Mouse (Mus musculus): Measurements from ENCODE around the gene Casp9. TPM values are rescaled to one million over a fixed set of nuclear protein-coding genes. Genes with fewer than 3 reads are reported as not detected.

Gene Casp9
- polyA plus RNA-seq, 1 experiment, result 35.1 TPM

DNA sequence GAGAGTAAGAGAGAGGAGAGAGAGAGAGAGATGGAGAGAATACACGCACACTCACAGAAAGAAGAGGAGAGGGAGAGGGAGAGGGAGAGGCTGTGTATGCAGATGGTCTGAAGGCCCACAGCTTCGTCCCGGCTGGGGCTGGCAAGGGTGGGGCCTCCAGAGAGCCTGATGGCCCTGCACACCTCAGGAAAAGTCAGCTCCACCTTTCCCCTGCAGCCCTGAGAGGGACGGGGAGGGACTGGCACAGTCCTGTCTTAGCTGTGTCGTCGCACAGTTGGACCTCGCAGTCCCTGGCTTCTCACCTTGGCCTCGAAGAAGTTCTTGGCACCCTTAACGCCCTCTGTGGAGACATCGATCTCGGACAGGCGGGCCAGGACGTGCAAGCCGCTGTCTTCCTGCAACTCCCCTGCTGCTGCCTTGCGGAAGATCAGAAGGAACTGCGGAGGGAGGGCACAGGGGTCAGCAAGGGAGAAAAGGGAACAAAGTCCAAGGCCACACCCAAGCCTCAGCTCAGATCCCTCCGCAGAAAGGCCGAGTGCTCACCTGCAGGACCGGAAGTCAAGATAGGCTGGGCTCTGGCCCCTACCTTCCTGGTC, 66.9 kb downstream of the Casp9 start:
- Histone ChIP-seq H3K4me3 (ENCODE audit: insufficient read depth, low read length) (no peak overlapping the region), H3K27ac (ENCODE audit: insufficient read depth, low read depth, low read length) (no peak overlapping the region), H3K4me1 (ENCODE audit: control insufficient read depth, insufficient read depth, low read length) (peaks cover 22% of the 10 kb centered on the region)
- no peak for TF ChIP-seq CTCF (IDR thresholded peaks at IDR 0.05; ENCODE audit: low read depth, low read length)
- TF ChIP-seq POLR2A (IDR thresholded peaks at IDR 0.05; ENCODE audit: borderline replicate concordance, low read depth, low read length), result no peak

DNA sequence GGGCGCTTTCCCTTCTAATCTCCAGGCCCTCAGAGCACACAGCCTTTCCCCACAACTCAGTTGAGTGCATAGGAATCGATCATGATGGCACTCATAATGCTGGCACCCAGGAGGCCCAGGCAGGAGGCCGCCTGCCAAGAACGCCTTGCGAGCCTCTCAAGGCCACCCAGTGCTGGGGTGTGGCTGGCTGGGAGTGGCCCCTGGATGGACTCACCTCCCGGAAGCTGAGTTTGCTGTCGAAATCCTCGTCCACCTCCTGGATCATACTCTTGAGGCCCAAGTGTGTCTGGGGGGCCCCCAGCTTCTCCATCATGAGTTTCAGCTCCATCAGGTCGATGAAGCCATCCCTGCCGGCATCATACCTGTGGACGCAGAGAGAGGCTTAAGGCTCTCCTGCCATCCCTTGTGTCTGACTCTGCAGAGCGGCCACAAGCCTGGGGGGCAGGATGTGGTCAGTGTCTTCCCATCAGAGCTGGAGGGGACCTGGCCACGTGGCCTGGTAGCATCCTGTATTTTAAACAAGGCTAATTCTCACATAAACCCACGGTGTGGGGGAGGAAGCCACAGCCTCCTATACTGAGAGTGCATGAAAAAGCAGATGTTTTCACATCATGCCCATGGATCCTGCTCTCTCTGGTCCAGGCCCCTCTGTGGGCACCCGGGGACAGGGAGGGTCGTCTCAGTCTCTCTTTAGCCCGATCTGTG, 68.3 kb downstream of the Casp9 start:
- H3K4me3 ChIP-seq (ENCODE audit: insufficient read depth, low read length), result no peak overlapping the region
- peaks cover 35% of the 10 kb centered on the region for H3K4me1 ChIP-seq (ENCODE audit: control insufficient read depth, insufficient read depth, low read length)
- TF ChIP-seq POLR2A (IDR thresholded peaks at IDR 0.05; ENCODE audit: borderline replicate concordance, low read depth, low read length), result no peak
- TF ChIP-seq CTCF (IDR thresholded peaks at IDR 0.05; ENCODE audit: low read depth, low read length), result no peak
- no peak overlapping the region for H3K27ac ChIP-seq (ENCODE audit: insufficient read depth, low read depth, low read length)

DNA sequence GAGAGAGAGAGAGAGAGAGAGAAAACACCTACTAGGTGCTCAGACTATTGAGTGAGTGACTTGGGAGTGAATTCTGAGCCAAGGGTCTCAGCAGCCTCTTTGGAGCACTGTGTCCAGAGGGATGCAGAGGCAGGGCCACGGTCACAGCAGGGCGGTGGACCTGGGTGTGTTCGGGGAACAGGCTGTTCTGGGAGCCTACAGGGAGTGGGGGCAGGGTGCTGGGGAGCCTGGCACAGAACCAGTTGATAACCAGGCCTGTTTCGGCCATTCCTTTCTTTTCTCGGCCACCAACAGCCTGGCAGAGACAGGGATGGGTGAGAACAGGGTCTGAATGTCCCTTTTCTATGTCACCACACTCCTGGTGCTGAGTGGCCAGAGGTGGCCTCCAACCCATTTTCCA, 69.5 kb downstream of the Casp9 start:
- Histone ChIP-seq H3K4me3 (ENCODE audit: insufficient read depth, low read length) (no peak overlapping the region), H3K4me1 (ENCODE audit: control insufficient read depth, insufficient read depth, low read length) (peaks cover 43% of the 10 kb centered on the region), H3K27ac (ENCODE audit: insufficient read depth, low read depth, low read length) (no peak overlapping the region)
- no peak for TF ChIP-seq CTCF (IDR thresholded peaks at IDR 0.05; ENCODE audit: low read depth, low read length)
- no peak for TF ChIP-seq POLR2A (IDR thresholded peaks at IDR 0.05; ENCODE audit: borderline replicate concordance, low read depth, low read length)

DNA sequence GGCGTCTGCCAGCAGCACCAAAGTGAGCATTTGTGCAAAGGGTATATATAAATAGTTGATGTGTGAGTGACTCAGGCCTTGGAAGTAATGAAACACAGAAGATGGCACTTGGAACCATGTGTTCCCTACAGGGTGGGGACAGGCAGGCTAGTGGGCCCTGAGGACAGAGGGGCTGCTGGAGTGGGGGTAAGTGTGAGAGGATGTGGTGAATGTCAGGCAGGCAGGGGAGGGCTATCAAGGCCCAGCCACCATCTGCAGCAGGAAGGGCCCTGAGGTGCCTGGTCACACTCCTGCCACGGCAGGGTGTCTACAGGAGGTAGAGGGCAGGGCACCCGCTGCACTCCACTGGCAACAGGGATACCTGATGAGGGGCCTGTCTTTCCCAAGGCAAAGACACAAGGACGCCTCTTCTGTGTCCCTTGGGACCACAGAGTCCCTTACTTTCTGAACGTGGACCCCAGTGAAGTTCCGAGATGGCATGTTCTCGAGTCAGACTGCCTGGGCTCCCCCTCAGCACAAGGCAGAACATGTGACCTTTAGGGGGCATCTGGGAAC, 70.4 kb downstream of the Casp9 start:
- peaks cover 43% of the 10 kb centered on the region for H3K4me1 ChIP-seq (ENCODE audit: control insufficient read depth, insufficient read depth, low read length)
- H3K4me3 ChIP-seq (ENCODE audit: insufficient read depth, low read length), result no peak overlapping the region
- H3K27ac ChIP-seq (ENCODE audit: insufficient read depth, low read depth, low read length), result no peak overlapping the region
- no peak for TF ChIP-seq CTCF (IDR thresholded peaks at IDR 0.05; ENCODE audit: low read depth, low read length)
- no peak for TF ChIP-seq POLR2A (IDR thresholded peaks at IDR 0.05; ENCODE audit: borderline replicate concordance, low read depth, low read length)

DNA sequence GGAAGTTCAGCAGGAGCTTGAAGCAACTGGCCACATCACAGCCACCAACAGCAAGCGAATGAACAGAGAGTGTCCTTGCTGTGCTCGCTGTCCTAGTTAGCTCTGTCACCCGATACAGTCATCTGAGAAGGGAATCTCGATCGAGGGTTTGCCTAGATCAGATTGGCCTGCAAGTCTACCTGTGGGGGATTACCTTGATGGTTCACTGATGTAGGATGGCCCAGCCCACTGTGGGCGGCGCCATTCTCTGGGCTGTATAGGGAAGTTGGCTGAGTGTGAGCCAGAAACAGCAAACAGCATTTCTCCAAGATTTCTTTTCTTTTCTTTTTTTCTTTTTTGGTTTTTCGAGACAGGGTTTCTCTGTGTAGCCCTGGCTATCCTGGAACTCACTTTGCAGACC, 71.1 kb downstream of the Casp9 start:
- TF ChIP-seq POLR2A (IDR thresholded peaks at IDR 0.05; ENCODE audit: borderline replicate concordance, low read depth, low read length), result no peak
- no peak for TF ChIP-seq CTCF (IDR thresholded peaks at IDR 0.05; ENCODE audit: low read depth, low read length)
- no peak overlapping the region for H3K4me3 ChIP-seq (ENCODE audit: insufficient read depth, low read length)
- H3K27ac ChIP-seq (ENCODE audit: insufficient read depth, low read depth, low read length), result no peak overlapping the region
- peaks cover 44% of the 10 kb centered on the region for H3K4me1 ChIP-seq (ENCODE audit: control insufficient read depth, insufficient read depth, low read length)

DNA sequence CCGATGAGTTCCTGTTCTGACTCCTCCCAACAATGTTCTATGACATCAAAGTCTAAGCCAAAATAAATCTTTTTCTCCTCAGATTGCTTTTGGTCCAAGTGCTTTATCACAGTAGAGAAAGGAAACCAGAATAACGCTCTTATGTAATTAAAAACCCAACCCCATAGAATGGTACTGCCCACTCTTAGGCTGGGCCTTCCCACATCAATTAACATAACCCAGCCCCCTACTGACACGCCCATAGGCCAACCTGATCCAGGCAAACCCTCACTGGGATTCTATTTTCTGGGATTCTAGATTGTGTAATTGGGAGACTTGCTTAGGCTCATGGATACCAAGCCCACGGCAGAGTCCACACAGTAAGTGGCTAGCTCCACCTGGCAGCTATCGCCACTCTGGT, 71.6 kb downstream of the Casp9 start:
- peaks cover 45% of the 10 kb centered on the region for H3K4me1 ChIP-seq (ENCODE audit: control insufficient read depth, insufficient read depth, low read length)
- H3K27ac ChIP-seq (ENCODE audit: insufficient read depth, low read depth, low read length), result no peak overlapping the region
- no peak for TF ChIP-seq POLR2A (IDR thresholded peaks at IDR 0.05; ENCODE audit: borderline replicate concordance, low read depth, low read length)
- TF ChIP-seq CTCF (IDR thresholded peaks at IDR 0.05; ENCODE audit: low read depth, low read length), result no peak
- no peak overlapping the region for H3K4me3 ChIP-seq (ENCODE audit: insufficient read depth, low read length)

Other genes starting within 250 kb of the Casp9 start
- gene Fblim1, start 187.5 kb upstream of the Casp9 start, polyA plus RNA-seq (2012; ENCODE audit: insufficient read depth, insufficient read length, missing spikeins), result 60.2 and 65.0 TPM in 2 replicates
- gene Tmem82, start 175.0 kb upstream of the Casp9 start, polyA plus RNA-seq (2012; ENCODE audit: insufficient read depth, insufficient read length, missing spikeins), result 2.4 and 3.3 TPM in 2 replicates
- 0.48 and 0.49 TPM in 2 replicates for gene Slc25a34, start 169.8 kb upstream of the Casp9 start, polyA plus RNA-seq (2012; ENCODE audit: insufficient read depth, insufficient read length, missing spikeins)
- gene Plekhm2, start 128.7 kb upstream of the Casp9 start, polyA plus RNA-seq (2012; ENCODE audit: insufficient read depth, insufficient read length, missing spikeins), result 56.0 and 62.1 TPM in 2 replicates
- 5.6 TPM in 1 of 2 replicates, not detected in the other for gene Rsc1a1, start 108.0 kb upstream of the Casp9 start, polyA plus RNA-seq (2012; ENCODE audit: insufficient read depth, insufficient read length, missing spikeins)
- 69.5 and 74.4 TPM in 2 replicates for gene Ddi2, start 70.2 kb upstream of the Casp9 start, polyA plus RNA-seq (2012; ENCODE audit: insufficient read depth, insufficient read length, missing spikeins)
- not detected in 2 replicates for gene Agmat, start 46.9 kb upstream of the Casp9 start, polyA plus RNA-seq (2012; ENCODE audit: insufficient read depth, insufficient read length, missing spikeins)
- 11.4 and 12.2 TPM in 2 replicates for gene Dnajc16, start 2.7 kb upstream of the Casp9 start, polyA plus RNA-seq (2012; ENCODE audit: insufficient read depth, insufficient read length, missing spikeins)
- gene Cela2a, start 32.5 kb downstream of the Casp9 start, polyA plus RNA-seq (2012; ENCODE audit: insufficient read depth, insufficient read length, missing spikeins), result not detected in 2 replicates
- gene Ctrc, start 52.7 kb downstream of the Casp9 start, polyA plus RNA-seq (2012; ENCODE audit: insufficient read depth, insufficient read length, missing spikeins), result not detected in 2 replicates
- gene Efhd2, start 81.3 kb downstream of the Casp9 start, polyA plus RNA-seq (2012; ENCODE audit: insufficient read depth, insufficient read length, missing spikeins), result 491 and 499 TPM in 2 replicates
- gene Fhad1, start 221.5 kb downstream of the Casp9 start, polyA plus RNA-seq (2012; ENCODE audit: insufficient read depth, insufficient read length, missing spikeins), result 3.2 and 4.9 TPM in 2 replicates